Mouse (Mus musculus): Measurements from ENCODE around the gene Arl8b.
"Not testable (repeated sequence)": the region's sequence is repeated elsewhere in the genome, so short reads cannot be mapped to it uniquely, and the experiment has no call there.

The Arl8b gene

GRCm38 (mm10) chr6:108833963-108834697 is 51.2 kb downstream of the Arl8b start:
- no peak for DNase-seq (ENCODE audit: extremely low read depth, insufficient read length, low spot score)

DNA sequence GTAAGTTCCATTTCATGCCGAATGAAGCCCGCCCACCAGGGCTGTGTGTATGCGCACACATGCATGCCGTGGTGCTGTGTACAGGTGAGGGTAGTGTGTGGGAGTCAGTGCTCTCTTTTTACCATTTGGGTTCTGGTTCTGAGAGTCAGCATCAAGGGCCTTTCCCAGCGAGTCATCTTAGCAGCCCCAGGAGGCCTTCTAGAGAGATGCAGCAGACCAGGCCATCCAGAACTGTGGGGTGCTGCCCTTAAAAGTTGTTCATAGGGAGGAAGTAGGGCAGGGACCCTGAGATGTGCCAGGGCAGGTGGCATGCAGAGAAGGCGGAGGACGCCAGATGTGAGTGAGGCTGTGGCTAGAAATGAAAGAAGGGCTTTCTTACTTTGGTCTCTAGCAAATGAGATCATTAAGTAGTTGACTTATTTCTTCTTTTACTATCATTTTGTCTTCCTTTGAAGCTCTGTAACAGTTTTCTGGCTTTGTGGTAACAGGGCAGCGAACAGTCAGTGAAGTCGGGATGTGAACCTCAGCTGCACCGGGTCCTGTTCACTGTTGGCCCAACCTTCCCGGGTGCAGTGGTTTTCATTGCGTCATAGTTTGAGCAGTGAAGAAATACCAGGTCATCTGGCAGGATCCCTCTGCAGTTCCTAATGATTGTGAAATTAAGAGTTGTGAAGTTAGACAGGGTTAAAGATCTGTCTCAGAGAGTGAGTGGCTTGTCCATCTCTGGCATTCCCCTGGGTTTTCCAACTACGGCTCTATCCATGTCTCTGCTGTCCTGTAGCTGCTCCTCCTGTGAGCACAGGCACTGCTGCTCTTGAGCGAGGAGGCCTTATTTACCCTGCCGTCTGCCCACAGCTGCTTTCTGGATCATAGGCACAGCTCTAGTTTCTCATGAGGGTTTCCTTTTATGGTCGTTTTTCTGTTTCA is 53.1 kb downstream of the Arl8b start:
- DNase-seq (ENCODE audit: extremely low read depth, insufficient read length, low spot score): peak; percentile 53

DNA sequence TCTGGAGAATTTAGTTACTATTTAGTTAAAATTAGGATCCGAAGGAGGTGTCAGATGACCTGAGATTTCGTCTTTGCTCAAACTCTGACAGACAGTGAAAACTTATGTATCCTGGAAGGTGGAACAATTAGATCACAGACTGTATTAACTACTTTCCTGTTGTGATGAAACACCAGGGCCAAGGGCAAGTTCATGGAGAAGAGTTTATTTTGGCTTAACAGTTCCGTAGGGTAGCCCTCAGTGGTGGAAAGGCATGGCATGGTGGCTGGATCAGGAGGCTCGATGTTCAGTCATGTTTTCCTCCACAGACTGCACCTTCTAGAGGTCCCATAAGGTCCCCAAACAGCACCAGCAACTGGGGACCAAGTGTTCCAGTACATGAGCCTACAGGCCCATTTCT is 54.2 kb downstream of the Arl8b start:
- no peak for DNase-seq (ENCODE audit: extremely low read depth, insufficient read length, low spot score)

DNA sequence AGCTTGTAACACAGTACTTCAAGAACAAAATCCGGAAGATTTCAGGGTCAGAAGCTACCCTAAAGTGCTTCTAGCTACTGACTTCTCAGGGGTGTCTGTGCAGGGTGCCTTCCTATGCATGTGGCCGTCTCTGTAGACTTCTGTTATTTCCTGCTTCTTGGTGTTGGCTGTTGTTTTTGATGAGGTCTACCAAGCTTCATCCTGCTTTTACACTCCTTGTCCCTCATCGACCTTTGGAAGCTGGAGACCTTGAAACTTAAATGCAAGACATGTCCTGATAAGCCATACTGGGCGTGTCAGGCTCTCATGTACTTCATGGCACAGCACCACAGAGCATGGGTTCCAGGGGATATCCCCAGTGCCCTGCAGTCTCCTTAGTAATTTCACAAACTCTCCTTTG is 55.1 kb downstream of the Arl8b start:
- no peak for DNase-seq (ENCODE audit: extremely low read depth, insufficient read length, low spot score)

GRCm38 (mm10) chr6:108839432-108839831 is 56.5 kb downstream of the Arl8b start:
- DNase-seq (ENCODE audit: extremely low read depth, insufficient read length, low spot score): no peak

- DNase-seq (ENCODE audit: extremely low read depth, insufficient read length, low spot score): no peak
Observed at GRCm38 (mm10) chr6:108840861-108841640, 58.2 kb downstream of the Arl8b start.

DNA sequence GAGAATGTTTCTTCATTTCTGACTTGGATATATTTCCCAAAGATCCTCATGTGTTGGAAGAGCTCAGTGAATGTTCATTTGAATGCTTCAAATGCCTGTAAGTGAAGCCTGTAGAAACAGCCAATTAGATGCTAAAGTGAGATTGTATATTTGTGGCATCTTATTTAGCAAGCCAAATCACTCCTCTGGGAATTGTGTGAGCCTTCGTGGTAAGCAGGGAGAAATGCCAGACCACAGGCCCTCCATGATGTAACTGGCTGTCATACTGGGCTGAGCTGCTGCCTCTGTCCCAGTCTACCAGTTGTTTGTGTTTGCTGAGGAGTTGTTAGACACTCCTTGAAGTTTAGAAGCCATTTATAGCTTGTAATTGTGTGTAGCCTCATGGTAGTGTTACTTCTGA is 60.8 kb downstream of the Arl8b start:
- peak; percentile 76 for DNase-seq (ENCODE audit: extremely low read depth, insufficient read length, low spot score)

DNA sequence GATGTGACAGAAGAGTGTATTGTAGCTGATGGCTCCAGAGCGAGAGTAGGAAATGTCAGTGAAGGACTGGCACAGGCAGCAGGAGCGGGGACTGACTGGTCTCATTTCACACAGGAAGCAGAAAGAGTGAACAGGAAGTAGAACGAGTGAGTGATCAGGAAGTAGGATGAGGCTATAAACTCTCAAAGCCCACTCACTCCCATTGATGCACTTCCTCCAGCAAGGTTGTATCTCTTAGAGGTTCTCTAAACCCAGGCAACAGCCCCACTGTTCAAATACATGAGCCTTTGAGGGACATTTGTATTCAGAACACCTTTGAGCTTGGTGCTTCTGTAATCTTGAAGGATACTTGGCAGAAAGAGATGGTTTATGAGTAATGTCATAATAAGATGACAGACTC is 61.2 kb downstream of the Arl8b start:
- DNase-seq (ENCODE audit: extremely low read depth, insufficient read length, low spot score): peak; percentile 42

GRCm38 (mm10) chr6:108844771-108845170 is 61.9 kb downstream of the Arl8b start:
- DNase-seq (ENCODE audit: extremely low read depth, insufficient read length, low spot score): no peak

GRCm38 (mm10) chr6:108852088-108852670 is 69.3 kb downstream of the Arl8b start:
- DNase-seq (ENCODE audit: extremely low read depth, insufficient read length, low spot score): no peak

DNA sequence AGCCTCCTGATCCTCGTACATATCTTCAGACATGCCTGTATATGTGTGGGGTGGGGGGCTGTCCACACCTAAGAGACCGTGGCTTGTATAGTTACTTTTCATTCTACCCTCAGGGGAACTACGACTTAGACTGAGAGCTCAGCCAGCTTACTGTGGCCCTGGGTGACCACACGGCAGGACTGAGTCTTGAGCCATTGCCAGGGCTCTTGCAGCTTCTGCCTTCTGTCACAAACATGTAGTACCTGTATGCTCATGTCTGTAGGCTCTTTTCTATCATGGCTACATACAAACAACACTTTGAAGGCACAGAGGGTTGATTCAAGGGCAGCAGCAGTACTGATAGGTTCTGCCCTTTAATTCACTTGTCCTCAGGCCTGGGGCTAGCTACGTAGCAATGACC is 70.1 kb downstream of the Arl8b start:
- DNase-seq (ENCODE audit: extremely low read depth, insufficient read length, low spot score): no peak

DNA sequence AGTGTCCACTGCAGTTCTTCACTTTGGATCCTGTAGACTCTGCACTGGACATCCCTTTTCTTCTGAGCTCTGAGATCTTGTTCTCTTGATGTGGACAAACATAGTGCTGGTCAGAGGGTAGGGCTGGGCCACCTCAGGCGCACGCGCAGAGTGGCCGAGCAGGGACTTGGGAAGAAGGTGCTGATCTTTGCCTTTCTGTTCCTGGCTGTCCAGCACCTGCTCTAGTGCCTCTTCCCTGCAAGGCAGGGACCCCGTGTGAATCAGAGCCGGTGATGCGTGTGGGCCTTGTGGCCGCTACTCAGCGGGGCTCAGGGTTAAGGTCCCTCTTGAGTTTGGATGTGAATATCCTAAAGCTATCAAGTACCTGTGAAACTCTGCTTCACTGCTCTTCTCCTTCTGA is 75.7 kb downstream of the Arl8b start:
- peak; percentile 19 for DNase-seq (ENCODE audit: extremely low read depth, insufficient read length, low spot score)

- DNase-seq (ENCODE audit: extremely low read depth, insufficient read length, low spot score): no peak
Observed at GRCm38 (mm10) chr6:108861226-108861625, 78.3 kb downstream of the Arl8b start.

- peak; percentile 36 for DNase-seq (ENCODE audit: extremely low read depth, insufficient read length, low spot score)
Observed at GRCm38 (mm10) chr6:108862548-108862947, 79.6 kb downstream of the Arl8b start.

DNA sequence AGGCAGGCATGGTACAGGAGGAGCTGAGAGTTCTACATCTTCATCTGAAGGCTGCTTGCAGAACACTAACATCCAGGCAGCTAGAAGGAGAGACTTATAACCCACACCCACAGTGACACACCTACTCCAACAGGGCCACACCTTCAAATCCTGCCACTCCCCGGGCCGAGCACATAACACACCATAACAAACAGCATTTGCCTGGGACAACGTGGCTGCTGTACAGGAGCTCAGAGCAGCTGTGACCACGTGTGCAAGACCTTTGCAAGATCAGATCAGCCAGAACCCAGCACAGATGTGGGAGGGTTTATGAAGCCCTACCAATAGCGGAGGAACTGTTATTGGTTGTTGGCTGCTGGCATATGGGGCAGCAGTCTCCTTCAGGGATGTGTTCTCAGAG is 83.4 kb downstream of the Arl8b start:
- DNase-seq (ENCODE audit: extremely low read depth, insufficient read length, low spot score): no peak

DNA sequence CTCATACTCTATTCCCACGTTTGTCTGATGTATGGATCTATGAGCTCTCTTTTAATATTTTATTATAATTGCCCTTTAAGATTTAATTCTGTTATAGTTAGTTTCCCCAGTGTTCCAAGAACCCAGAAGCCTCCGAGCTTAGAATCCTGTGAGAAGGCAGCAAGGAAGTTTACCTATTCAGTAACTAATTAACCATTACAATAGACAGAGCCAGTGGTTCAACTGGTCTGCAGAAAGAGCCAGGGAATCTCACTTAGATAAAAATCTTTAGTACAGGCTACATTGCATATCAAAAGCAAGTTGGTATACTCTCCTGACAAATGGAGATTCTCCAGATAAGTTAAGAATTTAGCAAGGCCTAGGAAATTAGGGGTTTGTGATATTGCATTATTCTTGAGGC is 86.1 kb downstream of the Arl8b start:
- DNase-seq (ENCODE audit: extremely low read depth, insufficient read length, low spot score): not testable (repeated sequence)

DNA sequence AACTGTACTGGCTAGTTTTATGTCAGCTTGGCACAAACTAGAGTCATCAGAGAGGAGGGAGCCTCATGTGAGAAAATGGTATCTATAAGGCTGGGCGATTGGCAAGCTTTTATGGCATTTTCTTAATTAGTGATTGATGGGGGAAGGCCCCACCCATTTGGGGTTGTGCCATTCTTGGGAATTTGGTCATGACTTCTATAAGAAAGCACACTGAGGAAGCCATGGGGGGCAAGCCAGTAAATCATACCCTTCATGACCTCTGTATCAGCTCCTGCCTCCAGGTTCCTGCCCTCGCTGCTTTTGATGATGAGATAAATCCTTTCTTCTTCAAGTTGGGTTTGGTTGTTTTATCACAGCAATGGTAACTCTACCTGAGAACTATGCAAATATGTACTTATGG is 87.5 kb downstream of the Arl8b start:
- DNase-seq (ENCODE audit: extremely low read depth, insufficient read length, low spot score): no peak

- DNase-seq (ENCODE audit: extremely low read depth, insufficient read length, low spot score): no peak
Observed at GRCm38 (mm10) chr6:108871251-108871650, 88.4 kb downstream of the Arl8b start.
